Mouse (Mus musculus): Measurements from ENCODE around the gene Mrpl48. TPM values are rescaled to one million over a fixed set of nuclear protein-coding genes. Genes with fewer than 3 reads are reported as not detected.

The Mrpl48 gene
- total RNA-seq, 2 experiments from 2014 or later = 64.9 to 66.2 TPM

DNA sequence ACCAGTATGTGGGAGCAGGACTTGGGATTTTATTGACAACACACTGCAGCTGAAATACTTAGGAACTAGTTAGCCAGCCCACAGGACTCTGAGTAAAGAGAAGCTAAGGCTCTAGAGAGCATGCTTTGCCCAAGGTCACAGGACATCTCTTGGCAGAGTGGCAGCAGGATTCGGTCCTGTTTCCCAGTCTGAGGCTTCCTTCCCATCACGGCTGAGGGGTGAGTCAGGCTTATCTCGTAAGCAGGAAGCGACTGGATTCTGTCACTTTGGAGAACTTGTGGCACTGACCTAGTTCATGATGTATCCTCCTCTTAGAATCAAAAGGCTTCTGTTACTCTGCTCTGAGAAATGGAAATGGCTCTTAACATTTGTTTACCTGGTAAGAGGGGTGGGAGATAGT is 60.5 kb downstream of the Mrpl48 start:
- intact Hi-C loops (cut with DNase I) = no loop called here
- DNase-seq (ENCODE audit: low spot score in 2 of 2) = no peak

DNA sequence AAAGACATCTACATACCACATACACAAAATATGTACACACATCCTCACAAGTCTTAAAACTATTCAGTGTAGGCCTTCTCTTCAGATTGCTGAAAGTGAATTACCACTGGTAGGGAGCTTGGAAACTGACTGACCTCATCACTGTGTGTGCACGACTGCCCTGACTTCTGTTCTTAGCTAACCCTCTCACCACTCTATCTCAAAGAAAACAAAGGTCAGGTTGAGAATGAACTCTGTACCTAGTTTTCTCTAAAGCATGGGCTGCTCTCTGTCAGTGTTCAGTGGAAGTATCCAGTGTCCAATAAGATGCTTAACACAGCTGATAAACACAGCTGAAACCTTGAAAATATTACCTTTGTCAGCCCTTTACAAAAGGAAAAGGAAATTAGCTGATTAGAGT is 63.7 kb downstream of the Mrpl48 start:
- intact Hi-C loops (cut with DNase I) = no loop called here
- no peak for DNase-seq (ENCODE audit: low spot score in 2 of 2)

DNA sequence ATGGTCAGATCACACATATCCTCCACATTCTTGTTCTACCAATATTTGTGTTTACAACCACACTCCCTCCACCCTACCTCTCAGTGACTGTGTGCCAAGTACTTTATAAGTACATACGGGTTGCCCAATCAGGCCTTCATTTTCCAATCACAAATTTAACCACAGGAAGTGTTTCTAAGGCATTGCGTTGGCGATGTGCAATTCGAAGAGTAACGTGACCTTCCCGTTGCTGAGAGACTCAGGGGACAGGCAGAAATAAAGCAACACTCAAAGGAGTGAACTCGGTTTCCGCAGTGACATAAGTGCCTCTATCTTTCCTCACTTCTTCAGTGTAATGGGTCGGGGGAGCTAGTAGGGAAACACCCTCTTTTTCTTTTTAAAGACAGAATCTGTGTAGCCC is 68.6 kb downstream of the Mrpl48 start:
- intact Hi-C loops (cut with DNase I) = loop anchor here (5.0 kb wide), 1 partner anchor 43 kb away; no protein-coding TSS in a partner anchor
- no peak for DNase-seq (ENCODE audit: low spot score in 2 of 2)

DNA sequence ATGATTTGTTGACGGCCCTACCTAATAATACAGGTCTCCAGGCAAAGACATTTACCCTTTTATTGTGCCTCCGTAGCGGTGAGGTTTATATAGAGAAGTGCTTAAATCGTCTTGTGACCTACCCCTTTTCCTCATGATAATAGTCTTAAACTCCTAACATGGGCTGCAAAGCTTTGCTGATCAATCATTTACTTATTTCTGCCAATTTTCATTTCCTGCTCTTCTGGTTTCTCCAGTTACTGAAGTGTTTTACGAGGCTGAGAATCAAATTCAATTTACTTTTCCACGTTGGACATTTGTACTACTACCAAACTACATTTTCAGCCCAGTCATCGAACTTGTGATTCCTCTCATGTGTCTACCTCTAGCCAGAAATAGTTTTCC is 70.6 kb downstream of the Mrpl48 start:
- intact Hi-C loops (cut with DNase I) = loop anchor here (5.0 kb wide), 1 partner anchor 45 kb away; no protein-coding TSS in a partner anchor
- no peak for DNase-seq (ENCODE audit: low spot score in 2 of 2)

DNA sequence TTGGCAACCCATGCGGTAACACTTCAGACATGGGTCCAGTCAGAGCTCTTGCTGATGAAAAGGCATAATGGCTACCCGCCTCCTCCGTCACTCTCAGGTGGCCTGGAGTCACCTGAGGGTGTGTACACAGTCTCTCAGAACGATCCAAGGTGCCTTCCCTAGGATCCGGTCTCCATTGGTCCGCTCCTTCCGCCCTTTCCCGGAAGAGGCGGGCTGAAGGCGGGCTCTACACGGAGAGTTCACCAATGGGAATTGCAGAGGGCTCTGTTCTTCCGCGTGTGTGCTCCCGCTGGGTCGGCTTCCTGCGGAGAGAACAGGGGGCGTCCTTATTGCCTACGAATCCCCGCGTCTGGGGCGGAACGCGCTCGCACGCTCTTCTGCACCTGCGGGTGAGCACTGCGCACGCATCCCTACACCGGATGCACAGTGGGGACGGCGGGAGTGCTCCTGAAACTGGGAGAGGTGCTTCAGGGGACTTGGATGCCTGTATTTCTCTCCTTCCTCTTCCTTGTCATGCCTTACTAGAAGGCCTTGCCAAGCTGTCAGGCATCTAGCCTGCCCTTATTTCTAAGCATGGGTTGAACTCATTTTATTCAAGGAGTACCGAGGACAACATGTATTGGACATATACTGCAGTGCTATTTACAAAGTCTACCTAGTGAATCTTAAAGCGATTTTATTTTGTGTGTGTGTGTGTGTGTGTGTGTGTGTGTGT is 71.1 kb downstream of the Mrpl48 start, which contains the start of gene Coa4:
Gene Coa4 (plus strand): TSS at position 268 of the 715 bp plus-strand sequence.
- peak; percentile 88 to 94 for DNase-seq (ENCODE audit: low spot score in 2 of 2)
- intact Hi-C loops (cut with DNase I) = loop anchor here (5.0 kb wide), 1 partner anchor 45 kb away; no protein-coding TSS in a partner anchor

DNA sequence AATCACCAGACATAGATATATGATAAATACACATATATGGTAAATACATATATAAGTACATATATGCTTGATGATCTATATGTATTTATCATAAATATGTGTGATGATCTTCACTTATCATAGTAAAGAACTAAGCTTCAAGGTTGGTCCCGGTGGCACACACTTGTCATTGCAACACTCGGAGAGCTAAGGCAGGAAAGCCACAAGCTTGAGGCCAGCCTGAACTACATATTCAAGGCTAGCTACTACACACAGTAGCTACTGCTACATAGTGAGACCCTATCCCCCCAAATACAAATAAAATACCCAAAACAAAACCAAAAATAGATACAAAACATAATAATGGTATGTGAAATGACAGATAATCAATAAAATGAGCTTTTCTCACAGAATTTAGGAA is 72.3 kb downstream of the Mrpl48 start:
- intact Hi-C loops (cut with DNase I) = loop anchor here (5.0 kb wide), 1 partner anchor 46 kb away; no protein-coding TSS in a partner anchor
- no peak for DNase-seq (ENCODE audit: low spot score in 2 of 2)

DNA sequence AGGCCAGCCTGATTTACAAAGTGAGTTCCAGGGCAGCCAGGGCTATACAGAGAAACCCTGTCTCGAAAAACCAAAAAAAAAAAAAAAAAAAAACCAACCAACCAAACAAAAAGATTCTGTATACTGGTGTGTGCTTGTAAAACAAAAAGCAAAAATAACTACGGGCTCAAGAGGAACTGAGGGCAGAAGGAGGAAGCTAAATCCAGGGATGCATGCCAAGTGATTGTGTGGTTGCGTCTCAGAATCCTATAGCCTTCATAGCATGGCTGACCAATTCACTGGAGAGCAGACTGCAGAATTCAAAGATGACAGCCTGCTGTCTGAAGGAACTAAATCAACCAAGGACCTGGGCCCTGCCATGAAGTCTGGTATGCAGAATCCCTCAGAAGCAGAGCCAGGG is 73.9 kb downstream of the Mrpl48 start:
- DNase-seq (ENCODE audit: low spot score in 2 of 2) = no peak
- intact Hi-C loops (cut with DNase I) = no loop called here

DNA sequence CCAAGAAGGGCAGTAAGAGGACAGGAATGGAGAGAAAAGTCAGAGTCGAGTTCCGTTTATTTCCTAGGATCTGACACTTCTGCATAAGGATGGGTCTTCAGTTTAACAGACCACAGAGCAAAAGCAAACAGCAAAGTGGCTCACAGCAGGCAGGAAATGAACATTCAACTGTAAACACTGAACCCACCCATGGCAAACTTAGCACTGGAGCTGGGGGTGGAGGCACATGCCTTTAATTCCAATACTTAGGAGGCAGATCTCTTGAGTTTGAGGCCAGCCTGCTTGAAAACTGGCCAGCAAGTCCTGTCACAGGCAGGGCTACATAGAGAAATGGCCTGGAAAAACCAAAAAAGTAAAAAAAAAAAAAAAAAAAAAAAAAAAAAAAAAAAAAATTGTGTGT is 74.6 kb downstream of the Mrpl48 start:
- no peak for DNase-seq (ENCODE audit: low spot score in 2 of 2)
- intact Hi-C loops (cut with DNase I) = no loop called here

DNA sequence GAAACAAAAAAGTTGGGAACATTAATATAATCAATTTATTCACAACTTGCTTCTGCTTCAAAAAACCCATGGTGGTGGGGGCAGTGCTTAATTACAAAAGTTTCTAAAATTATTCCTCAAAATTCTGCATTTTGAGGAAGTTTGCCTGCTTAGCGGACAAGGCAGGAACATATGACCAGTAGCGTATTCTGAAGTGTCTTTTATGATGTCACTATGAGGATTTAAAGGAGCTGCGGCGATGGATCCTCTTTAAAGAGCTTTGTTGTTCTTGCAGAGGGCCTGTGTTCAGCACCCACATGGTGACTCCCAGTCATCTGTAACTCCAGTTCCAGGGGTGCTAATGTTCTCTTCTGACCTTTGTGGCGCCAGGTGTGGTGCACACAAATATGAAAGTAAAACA is 77.3 kb downstream of the Mrpl48 start:
- intact Hi-C loops (cut with DNase I) = no loop called here
- DNase-seq (ENCODE audit: low spot score in 2 of 2) = no peak

DNA sequence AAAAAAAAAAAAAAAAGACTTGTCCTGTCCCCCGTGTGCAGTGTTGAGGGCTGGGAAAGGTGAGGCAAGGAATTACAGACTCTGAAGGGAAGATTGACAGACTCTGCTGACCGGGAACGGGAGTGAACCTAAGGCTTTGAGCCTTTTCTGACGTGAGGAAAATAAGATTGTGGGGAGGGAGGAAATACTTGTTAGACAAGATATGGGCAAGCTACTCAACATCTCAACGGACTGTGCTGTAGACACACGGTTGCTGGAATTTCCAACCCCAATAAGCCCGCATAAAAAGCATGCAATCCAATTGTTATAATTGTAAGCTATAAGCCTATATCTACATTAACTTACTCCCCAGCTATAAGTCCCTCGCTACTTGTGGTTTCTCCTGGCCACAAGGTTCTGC is 83.4 kb downstream of the Mrpl48 start:
- no peak for DNase-seq (ENCODE audit: low spot score in 2 of 2)
- intact Hi-C loops (cut with DNase I) = loop anchor here (5.0 to 10.0 kb wide), 2 partner anchors 290 to 343 kb away; no protein-coding TSS in a partner anchor

DNA sequence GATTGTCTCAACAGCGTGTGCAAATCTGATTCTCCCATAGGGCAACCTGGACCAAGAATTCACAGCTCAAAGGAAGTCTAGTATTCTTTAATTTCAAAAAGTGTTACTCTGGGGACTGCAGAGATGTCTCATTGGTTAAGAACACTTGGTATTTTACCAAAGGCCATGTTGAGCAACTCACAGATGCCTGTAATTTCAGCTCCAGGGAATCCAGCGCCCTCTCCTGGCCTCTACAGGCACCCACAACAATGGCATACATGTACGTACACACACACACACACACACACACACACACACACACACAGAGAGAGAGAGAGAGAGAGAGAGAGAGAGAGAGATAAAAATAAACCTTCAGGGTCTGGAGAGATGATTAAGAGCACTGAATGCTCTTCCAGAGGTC is 85.9 kb downstream of the Mrpl48 start:
- intact Hi-C loops (cut with DNase I) = loop anchor here (5.0 to 10.0 kb wide), 2 partner anchors 293 to 345 kb away; no protein-coding TSS in a partner anchor
- no peak for DNase-seq (ENCODE audit: low spot score in 2 of 2)

DNA sequence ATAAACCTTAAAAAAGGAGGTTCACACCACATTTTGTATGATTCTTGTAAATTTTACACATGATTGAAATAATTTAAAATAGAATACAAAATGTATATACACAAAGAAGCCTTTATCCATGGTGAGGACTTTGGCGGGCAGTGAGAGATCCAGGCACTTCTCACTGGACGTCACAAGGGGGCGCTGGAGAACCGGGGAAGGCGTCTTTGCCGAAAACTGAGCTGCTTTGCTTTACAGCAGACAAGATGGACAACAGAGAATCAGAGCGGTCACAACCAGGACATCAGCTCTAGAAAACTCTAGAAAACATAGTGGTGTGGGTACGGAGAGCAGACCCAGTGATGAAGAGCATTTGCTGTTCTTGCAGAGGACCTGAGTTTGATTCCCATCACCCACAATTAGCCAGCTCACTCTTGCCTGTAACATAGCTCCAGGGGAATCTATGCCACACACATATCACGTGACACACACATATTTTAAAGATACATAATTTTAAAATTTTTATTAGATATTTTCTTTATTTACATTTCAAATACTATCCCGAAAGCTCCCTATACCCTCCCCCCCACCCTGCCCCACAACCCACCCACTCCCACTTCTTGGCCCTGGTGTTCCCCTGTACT is 87.3 kb downstream of the Mrpl48 start:
- DNase-seq (ENCODE audit: low spot score in 2 of 2) = peak; percentile 65 to 82
- intact Hi-C loops (cut with DNase I) = loop anchor here (1.0 to 10.0 kb wide), 4 partner anchors 117 to 347 kb away; no protein-coding TSS in a partner anchor

DNA sequence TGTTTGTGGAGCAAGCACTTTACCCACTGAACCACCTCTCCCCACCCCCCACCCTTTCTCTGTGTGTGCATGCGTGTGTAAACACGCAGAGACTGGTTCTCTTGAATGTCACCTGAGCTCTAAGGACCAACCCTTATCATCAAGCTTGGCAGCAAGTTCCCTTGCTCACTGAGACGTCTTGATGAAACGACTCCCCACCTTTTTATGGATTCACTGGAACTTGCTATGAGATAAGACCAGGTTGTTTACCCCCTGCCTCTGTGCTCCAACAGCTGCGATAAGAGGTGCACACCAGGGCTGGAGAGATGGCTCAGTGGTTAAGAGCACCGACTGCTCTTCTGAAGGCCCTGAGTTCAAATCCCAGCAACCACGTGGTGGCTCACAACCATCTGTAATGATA is 87.9 kb downstream of the Mrpl48 start:
- intact Hi-C loops (cut with DNase I) = loop anchor here (1.0 to 10.0 kb wide), 4 partner anchors 117 to 347 kb away; no protein-coding TSS in a partner anchor
- no peak for DNase-seq (ENCODE audit: low spot score in 2 of 2)

DNA sequence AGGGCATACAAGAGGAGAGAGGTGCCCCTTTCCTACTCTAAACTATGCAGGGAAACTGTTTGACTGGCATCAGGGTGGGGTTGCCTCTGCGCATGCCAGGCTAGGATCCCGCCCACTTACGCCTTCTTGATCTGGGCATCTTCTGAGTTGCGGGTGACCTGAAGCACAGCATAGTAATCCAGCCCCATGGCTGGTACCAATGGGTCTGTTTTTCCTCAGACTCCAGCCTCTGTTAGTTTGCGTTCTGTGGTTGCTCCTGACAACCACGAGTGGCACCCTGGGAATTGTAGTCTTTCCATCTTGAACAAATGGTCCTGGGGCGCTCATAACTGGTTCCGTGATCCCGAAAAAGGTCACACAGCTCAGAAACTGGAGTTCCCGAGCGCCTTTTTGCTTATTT is 93.5 kb downstream of the Mrpl48 start, which contains the start of gene Dnajb13:
Gene Dnajb13 (minus strand): TSS at position 388 of the 400 bp plus-strand sequence.
- intact Hi-C loops (cut with DNase I) = loop anchor here (5.0 kb wide), 1 partner anchor 87 kb away; no protein-coding TSS in a partner anchor
- peak in 1 of 2 experiments; percentile 26 for DNase-seq (ENCODE audit: low spot score in 2 of 2)

DNA sequence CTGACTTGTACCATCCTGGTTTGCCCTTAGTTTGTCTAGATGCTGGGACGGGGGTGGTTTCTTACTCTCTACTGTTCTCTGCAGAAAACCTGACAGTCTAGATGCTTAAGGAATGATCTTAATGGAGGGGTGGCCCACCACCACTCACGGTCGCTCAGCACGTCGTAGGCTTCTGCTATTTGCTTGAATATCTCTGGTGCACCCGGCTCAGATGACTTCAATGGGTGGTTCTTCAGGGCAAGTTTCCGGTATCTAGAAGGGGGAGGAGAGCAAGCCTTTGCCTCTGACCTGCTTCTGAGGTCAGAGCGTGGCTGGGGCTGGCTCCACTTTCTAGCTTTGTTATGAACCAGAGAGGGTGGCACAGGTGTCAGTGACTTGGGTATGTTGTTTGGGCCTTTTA is 96.5 kb downstream of the Mrpl48 start:
- intact Hi-C loops (cut with DNase I) = loop anchor here (5.0 kb wide), 1 partner anchor 84 kb away; no protein-coding TSS in a partner anchor

DNA sequence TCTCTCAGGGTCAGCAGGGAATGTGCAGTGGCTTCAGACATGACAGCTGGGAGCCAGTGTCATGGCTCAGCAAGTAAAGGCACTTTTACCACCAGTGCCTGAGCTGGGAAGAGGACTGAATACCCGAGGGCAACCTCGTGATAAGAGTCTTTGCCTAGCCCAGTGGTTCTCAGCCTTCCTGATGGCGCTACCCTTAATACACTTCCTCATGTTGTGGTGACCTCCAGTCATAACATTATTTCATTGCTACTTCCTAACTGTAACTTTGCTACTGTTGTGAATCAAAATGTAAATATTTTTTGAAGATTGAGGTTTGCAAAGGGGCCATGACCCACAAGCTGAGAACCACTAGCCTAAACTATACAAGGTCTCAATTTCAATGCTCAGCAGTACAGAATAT is 99.4 kb downstream of the Mrpl48 start:
- intact Hi-C loops (cut with DNase I) = no loop called here

More for the DNA sequence above, 96.5 kb downstream of the Mrpl48 start:
- no peak for DNase-seq (ENCODE audit: low spot score in 2 of 2)

DNA sequence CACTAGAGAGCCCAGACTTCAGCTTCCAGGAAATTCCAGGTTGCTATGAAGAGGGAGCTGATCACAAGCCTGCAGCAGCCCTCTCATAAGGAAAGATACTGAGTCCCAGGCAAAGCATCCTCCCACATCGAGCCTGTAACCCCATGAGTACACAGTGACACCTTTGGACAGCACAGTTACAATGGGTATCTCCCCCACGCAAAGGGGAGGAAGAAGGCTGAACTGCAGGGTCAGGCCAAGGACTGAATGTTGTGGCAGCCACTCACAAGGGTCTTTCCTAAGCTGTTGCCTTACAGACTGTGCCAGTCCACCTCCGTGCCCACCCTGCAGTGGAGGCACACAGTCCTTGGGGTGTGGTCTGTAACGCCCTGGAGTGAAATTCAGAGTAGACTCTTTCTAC is 101.6 kb downstream of the Mrpl48 start:
- DNase-seq (ENCODE audit: low spot score in 2 of 2) = no peak
- intact Hi-C loops (cut with DNase I) = no loop called here

More for the DNA sequence above, 99.4 kb downstream of the Mrpl48 start:
- DNase-seq (ENCODE audit: low spot score in 2 of 2) = no peak

DNA sequence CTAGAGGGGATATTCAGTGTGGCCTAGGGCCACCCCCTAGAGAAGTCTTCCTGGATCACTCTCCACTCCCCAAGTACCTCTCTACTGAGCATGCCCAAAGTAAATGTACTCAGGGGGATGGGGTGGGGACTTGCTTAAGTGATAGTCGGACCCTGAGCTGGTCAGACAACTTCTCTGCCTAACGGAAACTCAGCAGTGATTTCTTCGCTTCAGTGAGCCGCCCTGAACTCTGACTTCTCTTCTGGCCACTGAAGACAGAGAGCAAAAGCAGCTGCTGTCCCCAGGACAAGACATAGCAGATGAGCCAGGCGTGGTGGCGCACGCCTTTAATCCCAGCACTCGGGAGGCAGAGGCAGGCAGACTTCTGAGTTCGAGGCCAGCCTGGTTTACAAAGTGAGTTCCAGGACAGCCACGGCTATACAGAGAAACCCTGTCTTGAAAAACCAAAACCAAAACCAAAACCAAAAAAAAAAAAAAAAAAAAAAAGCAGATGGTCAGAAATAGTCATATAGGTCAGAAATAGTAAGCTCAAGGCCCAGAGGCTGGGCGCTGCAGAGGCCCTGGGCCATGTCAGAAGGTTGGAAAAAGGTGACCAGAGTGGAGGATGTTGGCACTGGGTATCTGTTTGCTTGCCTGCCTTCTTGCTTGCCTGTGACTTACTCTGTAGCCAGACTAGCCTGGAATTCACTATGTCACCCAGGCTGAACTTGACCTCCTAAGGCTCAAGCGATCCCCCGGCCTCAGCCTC is 103.2 kb downstream of the Mrpl48 start:
- DNase-seq (ENCODE audit: low spot score in 2 of 2) = no peak
- intact Hi-C loops (cut with DNase I) = no loop called here

DNA sequence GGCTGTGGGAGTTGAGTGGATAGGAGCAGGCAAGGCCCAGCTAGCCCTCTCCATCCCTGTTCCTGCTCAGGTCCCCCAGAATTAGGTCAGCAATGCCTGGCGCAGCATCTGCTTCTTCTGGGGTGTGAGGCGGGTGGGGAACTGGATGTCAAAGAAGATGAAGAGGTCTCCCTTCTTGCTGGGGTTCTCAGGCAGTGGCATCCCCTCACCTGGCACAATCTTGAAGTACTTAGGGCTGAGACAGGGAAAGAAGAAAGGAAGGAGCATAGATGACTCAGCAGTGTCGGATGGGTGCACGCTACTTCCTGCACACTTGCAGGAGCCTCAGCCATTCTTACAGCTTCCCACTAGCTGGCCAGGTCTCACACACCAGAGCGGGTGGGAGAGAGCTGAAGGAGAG is 105.0 kb downstream of the Mrpl48 start:
- intact Hi-C loops (cut with DNase I) = no loop called here
- DNase-seq (ENCODE audit: low spot score in 2 of 2) = no peak

DNA sequence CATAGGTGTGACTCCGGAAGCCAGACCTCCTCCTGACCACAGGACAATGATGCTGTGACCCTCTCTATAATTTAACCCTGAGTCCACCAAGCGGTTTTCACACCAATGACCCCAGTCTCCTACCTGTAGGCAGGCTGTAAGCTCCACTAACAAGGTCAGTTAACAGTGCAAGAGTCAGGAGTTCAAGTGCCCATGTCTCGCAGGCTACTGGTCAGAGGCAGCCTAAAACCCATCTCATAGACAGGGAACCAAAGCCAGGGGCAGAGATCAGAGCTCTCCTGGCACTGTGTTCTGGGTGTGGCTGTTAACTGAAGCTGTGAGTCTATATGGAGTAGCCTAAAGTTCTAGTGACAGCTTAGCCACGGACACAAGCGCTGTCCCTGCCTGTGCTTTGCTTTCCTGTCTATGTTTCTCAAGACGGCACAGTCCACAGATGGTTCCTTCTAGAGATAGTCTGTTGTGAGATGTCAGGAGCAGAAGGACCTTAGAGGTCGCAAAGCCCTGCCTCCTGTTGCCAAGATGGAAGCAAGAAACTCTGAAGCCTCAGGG is 105.7 kb downstream of the Mrpl48 start:
- no peak for DNase-seq (ENCODE audit: low spot score in 2 of 2)
- intact Hi-C loops (cut with DNase I) = no loop called here
